Mouse (Mus musculus) testis, adult 2 months (tissue): ENCODE data around the gene Letm1. TPM values are rescaled to one million over a fixed set of nuclear protein-coding genes. Genes with fewer than 3 reads are reported as not detected.

Experiments
- H3K27ac ChIP-seq: fragments of 200-500 bp; 2 replicates; pipeline ENCODE4 v1.5.1; 2012; ENCODE audit warnings: low read depth, low read length; ENCODE audit not compliant: control insufficient read depth, insufficient read depth
- H3K27me3 ChIP-seq: fragments of 200-500 bp; 2 replicates; pipeline ENCODE4 v1.6.1; 2012; ENCODE audit warnings: mild to moderate bottlenecking, low read length, moderate library complexity; ENCODE audit not compliant: control insufficient read depth, insufficient read depth
- H3K36me3 ChIP-seq: fragments of 200-500 bp; 2 replicates; pipeline ENCODE4 v1.6.1; 2012; ENCODE audit warnings: mild to moderate bottlenecking, low read length; ENCODE audit not compliant: control insufficient read depth, insufficient read depth
- H3K4me1 ChIP-seq: fragments of 200-500 bp; 2 replicates; pipeline ENCODE4 v1.6.1; 2012; ENCODE audit warnings: low read length; ENCODE audit not compliant: control insufficient read depth, insufficient read depth
- H3K4me3 ChIP-seq: fragments of 200-500 bp; 2 replicates; pipeline ENCODE4 v1.5.1; 2012; ENCODE audit warnings: low read depth, mild to moderate bottlenecking, low read length, moderate library complexity, mixed read lengths; ENCODE audit not compliant: control insufficient read depth
- CTCF ChIP-seq: fragments of 200-500 bp; IDR thresholded peaks from 2 replicates; pipeline ENCODE4 v1.5.1; 2012; ENCODE audit warnings: low read depth, mild to moderate bottlenecking, inconsistent platforms, low read length, moderate library complexity; ENCODE audit not compliant: control insufficient read depth, insufficient read depth, insufficient replicate concordance
- POLR2A ChIP-seq: fragments of 200-500 bp; IDR thresholded peaks from 2 replicates; pipeline ENCODE4 v1.6.1; 2012; ENCODE audit warnings: low read depth, mild to moderate bottlenecking, inconsistent platforms, low read length, moderate library complexity; ENCODE audit not compliant: control insufficient read depth
- polyA plus RNA-seq: library from polyadenylated mRNA; depleted of rRNA; stranded (reverse); fragments of >200 nt; gene quantifications from 2 replicates; pipeline ENCODE4 v1.2.3, GENCODE M21; 2012

Letm1 gene
- polyA plus RNA-seq, 1 experiment: 24.1 TPM

DNA sequence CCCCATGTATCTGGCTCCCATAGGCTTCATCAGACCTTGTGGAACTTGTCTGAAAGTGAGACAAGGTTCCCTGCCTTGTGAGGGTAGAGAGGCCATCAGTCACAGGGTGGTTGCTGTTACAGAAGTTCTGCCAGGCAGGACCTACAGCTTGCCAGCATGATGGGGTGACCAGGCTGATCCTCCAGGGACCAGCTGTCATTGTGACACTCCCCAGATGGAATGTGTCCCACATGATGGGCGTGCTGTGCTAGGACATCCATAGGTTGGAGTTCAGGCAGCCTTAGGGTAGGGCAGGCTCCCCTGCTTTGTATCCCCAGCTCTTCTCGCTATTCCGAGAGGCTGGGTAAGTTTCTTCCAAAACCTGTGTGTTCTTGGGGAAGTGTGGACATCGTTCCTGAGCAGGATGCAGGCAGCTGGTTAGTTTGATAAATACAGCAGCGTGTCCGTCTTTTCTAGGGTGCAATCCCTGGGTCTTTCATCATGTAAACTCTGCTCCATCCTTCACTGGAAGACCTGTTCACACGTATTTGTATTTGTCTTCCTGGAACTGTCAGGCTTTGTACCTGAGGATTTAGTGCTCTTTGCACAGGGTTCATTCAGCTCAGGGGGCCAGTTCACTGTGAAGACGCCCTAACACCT is 61.6 kb downstream of the Letm1 start:
- Histone ChIP-seq H3K27me3 (peaks cover 2% of the 10 kb centered on the region; the same call in 1 of the 2 replicates), H3K4me1 (peaks cover 34% of the 10 kb centered on the region)

DNA sequence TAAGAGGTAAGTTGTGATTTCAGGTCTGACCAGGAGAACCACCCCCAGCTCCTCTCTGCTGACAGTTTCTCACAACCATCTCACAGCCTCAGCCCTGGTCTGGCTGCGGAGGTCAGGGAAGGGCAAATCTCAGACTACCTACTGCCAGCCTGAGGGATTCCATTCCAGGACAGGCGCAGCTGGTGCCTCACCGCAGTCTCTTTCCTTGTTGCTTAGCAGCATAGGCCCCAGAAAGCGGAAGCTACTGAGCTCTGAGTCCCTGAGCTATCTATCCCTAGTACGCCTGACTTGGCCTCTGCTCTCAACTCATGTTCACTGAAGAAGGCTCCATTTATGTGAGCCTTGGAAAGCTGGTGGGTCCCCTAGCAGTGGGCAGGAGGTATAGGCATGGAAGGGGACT is 64.2 kb downstream of the Letm1 start:
- H3K36me3 ChIP-seq: no peaks in the 10 kb centered on the region
- H3K27me3 ChIP-seq: peaks cover 2% of the 10 kb centered on the region; the same call in 1 of the 2 replicates
- no peak overlapping the region for H3K27ac ChIP-seq
- TF ChIP-seq CTCF (no peak), POLR2A (no peak)
- peaks cover 26% of the 10 kb centered on the region for H3K4me1 ChIP-seq
- H3K4me3 ChIP-seq: no peak overlapping the region

More for the DNA sequence above, 61.6 kb downstream of the Letm1 start:
- Histone ChIP-seq H3K4me3 (peak overlapping the region; percentile 83), H3K36me3 (no peaks in the 10 kb centered on the region), H3K27ac (no peak overlapping the region)
- TF ChIP-seq POLR2A: no peak
- TF ChIP-seq CTCF: no peak

DNA sequence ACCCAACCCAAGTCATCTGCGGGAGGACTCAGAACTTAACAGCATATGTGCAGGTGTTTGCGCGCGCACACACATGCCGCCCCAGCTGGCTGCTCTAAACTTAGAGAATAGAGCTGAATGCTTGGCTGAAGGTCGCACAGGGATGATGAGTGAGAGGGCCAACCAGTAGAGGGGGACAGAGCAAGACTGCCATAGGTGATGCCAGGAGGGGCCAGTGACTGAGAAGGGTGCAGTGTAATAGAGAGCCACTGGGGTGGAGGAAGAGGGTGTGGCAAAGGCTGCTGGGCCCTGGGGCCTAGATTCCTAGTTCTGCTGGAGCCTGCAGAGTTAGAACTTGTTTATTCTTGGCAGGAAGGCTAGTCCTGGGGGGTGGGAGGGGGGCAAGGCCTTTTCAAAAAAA is 66.2 kb downstream of the Letm1 start:
- Histone ChIP-seq H3K4me1 (peaks cover 7% of the 10 kb centered on the region), H3K27ac (no peak overlapping the region), H3K27me3 (no peaks in the 10 kb centered on the region), H3K36me3 (no peaks in the 10 kb centered on the region), H3K4me3 (no peak overlapping the region)
- TF ChIP-seq POLR2A (no peak), CTCF (no peak)

DNA sequence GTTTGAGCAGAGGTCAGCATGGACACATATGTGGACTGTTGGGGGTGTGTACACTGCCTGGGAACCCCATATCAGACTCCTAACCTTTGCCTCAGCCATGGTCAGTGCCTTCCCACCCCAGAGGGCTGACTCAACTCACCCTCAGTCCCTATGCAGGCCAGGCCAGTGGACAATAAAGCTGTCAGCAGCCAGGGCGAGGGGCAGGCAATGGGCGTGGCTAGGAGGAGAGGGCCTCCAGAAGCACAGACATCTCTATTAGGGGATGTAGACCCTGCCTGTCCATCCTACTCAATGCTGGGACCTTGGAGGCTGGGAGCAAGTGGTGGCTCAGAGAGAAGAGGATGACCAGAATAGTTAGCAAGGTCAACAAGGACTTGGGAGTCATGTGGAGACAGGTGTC is 67.4 kb downstream of the Letm1 start:
- Histone ChIP-seq H3K4me1 (no peaks in the 10 kb centered on the region), H3K36me3 (no peaks in the 10 kb centered on the region), H3K27ac (no peak overlapping the region), H3K27me3 (no peaks in the 10 kb centered on the region), H3K4me3 (no peak overlapping the region)
- TF ChIP-seq CTCF: no peak

DNA sequence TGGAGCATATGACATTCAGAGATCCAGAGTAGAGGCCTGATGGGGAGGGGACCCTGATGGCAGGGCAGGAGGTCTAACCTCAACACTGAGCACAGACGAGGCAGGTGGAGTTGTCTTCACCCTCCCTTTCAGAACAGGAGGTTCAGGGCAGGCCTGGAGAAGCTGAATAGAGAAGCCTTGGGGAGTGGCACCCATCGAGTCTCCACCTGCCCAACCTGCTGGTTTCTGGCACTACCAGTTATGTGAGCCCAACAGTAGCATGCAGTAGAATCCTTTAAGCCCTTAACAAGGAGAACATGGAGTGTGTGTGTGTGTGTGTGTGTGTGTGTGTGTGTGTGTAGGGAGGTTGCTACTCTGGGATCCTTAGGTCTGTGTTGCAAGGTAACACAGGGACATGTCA is 70.1 kb downstream of the Letm1 start:
- TF ChIP-seq CTCF (no peak), POLR2A (no peak)
- Histone ChIP-seq H3K27me3 (no peaks in the 10 kb centered on the region), H3K4me3 (no peak overlapping the region), H3K36me3 (no peaks in the 10 kb centered on the region), H3K4me1 (no peaks in the 10 kb centered on the region), H3K27ac (no peak overlapping the region)

- Histone ChIP-seq H3K4me3 (no peak overlapping the region), H3K36me3 (no peaks in the 10 kb centered on the region), H3K4me1 (no peaks in the 10 kb centered on the region), H3K27ac (no peak overlapping the region), H3K27me3 (no peaks in the 10 kb centered on the region)
- TF ChIP-seq POLR2A (no peak), CTCF (no peak)
Measured at GRCm38 (mm10) chr5:33709037-33709436, 73.6 kb downstream of the Letm1 start.

DNA sequence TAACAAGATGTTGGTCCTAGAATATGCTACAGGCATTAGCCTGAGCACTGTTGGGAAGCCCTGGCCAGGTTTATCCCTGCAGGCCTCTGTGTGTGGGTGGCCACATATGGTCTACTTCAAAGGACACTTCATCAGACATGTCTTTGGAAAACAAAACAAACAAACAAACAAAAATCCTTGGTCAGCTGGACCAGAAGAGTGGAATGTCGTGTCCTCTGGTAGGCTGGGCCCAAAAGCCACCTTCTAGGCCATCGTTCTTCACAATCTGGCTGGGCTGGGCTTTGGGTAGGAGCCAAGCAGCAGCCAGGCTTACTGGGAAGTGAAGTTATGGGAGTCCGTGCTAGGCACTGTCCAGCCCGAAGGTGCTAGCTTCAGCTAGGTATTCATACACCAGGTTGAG is 75.5 kb downstream of the Letm1 start:
- Histone ChIP-seq H3K27ac (no peak overlapping the region), H3K4me3 (no peak overlapping the region), H3K36me3 (no peaks in the 10 kb centered on the region), H3K27me3 (no peaks in the 10 kb centered on the region), H3K4me1 (no peaks in the 10 kb centered on the region)
- no peak for TF ChIP-seq CTCF
- no peak for TF ChIP-seq POLR2A

DNA sequence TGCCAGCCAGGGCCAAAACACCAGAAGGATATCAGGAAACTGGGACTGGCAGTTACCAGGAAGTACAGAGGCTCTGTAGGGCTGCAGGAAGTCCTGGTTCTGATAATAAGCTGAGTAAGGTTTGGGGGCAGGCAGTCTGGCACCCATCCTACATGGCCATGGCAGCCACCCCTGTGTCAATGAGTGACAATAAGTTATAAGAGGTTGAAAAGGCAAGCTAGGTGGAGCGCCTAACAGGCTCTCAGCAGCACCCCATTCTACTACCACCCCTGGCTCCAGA is 76.3 kb downstream of the Letm1 start:
- no peaks in the 10 kb centered on the region for H3K4me1 ChIP-seq
- no peaks in the 10 kb centered on the region for H3K36me3 ChIP-seq
- H3K4me3 ChIP-seq: no peak overlapping the region
- TF ChIP-seq POLR2A (no peak), CTCF (no peak)
- no peaks in the 10 kb centered on the region for H3K27me3 ChIP-seq
- H3K27ac ChIP-seq: no peak overlapping the region
